Mouse (Mus musculus) heart, embryonic 11.5 days (tissue): Measurements from ENCODE around the gene Man1c1. TPM values are rescaled to one million over a fixed set of nuclear protein-coding genes. Genes with fewer than 3 reads are reported as not detected.

Experiments used
- ATAC-seq: fragments of 200-750 bp; cut with Nextera tagmentation; replicated peaks from 2 replicates; pipeline ENCODE4 v1.8.0; 2017; ENCODE audit warnings: moderate library complexity; ENCODE audit not compliant: insufficient number of reproducible peaks, low FRiP score, low TSS enrichment
- H3K27ac ChIP-seq: fragments of 300-500 bp; sonication (generic); 2 replicates; pipeline ENCODE4 v1.5.1; 2014; ENCODE audit warnings: mild to moderate bottlenecking, low read depth, low read length
- H3K27me3 ChIP-seq: fragments of 300-500 bp; sonication (generic); 2 replicates; pipeline ENCODE4 v1.6.1; 2014; ENCODE audit warnings: mild to moderate bottlenecking, low read length, mixed read lengths; ENCODE audit not compliant: control insufficient read depth, insufficient read depth
- H3K36me3 ChIP-seq: fragments of 300-500 bp; sonication (generic); 2 replicates; pipeline ENCODE4 v1.6.1; 2014; ENCODE audit warnings: mild to moderate bottlenecking, low read length, moderate library complexity, mixed read lengths; ENCODE audit not compliant: control insufficient read depth, insufficient read depth
- H3K4me1 ChIP-seq: fragments of 300-500 bp; sonication (generic); 2 replicates; pipeline ENCODE4 v1.6.1; 2014; ENCODE audit warnings: low read length; ENCODE audit not compliant: control insufficient read depth, insufficient read depth
- H3K4me2 ChIP-seq: fragments of 300-500 bp; sonication (generic); 2 replicates; pipeline ENCODE4 v1.6.1; 2014; ENCODE audit warnings: mild to moderate bottlenecking, moderate library complexity
- H3K4me3 ChIP-seq: fragments of 300-500 bp; sonication (generic); 2 replicates; pipeline ENCODE4 v1.5.1; 2014; ENCODE audit warnings: low read depth, low read length
- H3K9ac ChIP-seq: fragments of 300-500 bp; sonication (generic); 2 replicates; pipeline ENCODE4 v1.6.1; 2014; ENCODE audit warnings: mild to moderate bottlenecking, low read depth, low read length, moderate library complexity
- H3K9me3 ChIP-seq: fragments of 300-500 bp; sonication (generic); replicated peaks from 2 replicates; pipeline ENCODE4 v1.6.1; 2016; ENCODE audit warnings: low read length; ENCODE audit not compliant: control insufficient read depth
- WGBS: fragments of 180-500 bp; shearing (Covaris S2); extraction: QIAGEN DNeasy Blood & Tissue Kit; methylation state at CpG from one replicate; pipeline ENCODE4 v1.1.7; 2014; ENCODE audit not compliant: insufficient replicate concordance; 5-methylcytosine and 5-hydroxymethylcytosine counted together
- polyA plus RNA-seq: library from polyadenylated mRNA; unstranded; fragments of >200 nt; fragmentation: Nextera tagmentation; extraction: Ambion mirVana; gene quantifications from 2 replicates; pipeline ENCODE4 v1.2.1, GENCODE M21; 2014

Gene Man1c1
- polyA plus RNA-seq, 1 experiment from 2014 or later = 8.6 TPM

- no peak overlapping the region for H3K4me2 ChIP-seq
- no peak overlapping the region for H3K9ac ChIP-seq
- H3K4me3 ChIP-seq = no peak overlapping the region
- 0 out of 2 replicates have a peak overlapping the region, but pooled peaks have one; percentile 12 for H3K27ac ChIP-seq
- no peak for ATAC-seq
- H3K36me3 ChIP-seq = no peaks in the 10 kb centered on the region
- H3K4me1 ChIP-seq = peaks cover 28% of the 10 kb centered on the region
- WGBS = 62% methylated on average over 10 of the region's 10 CpGs
- no peaks in the 10 kb centered on the region for H3K27me3 ChIP-seq
- H3K9me3 ChIP-seq = no peaks in the 10 kb centered on the region
Measured at GRCm38 (mm10) chr4:134596816-134597692, 107.0 kb downstream of the Man1c1 start.

- H3K27me3 ChIP-seq = no peaks in the 10 kb centered on the region
- no peak overlapping the region for H3K27ac ChIP-seq
- 84% methylated on average over 10 of the region's 10 CpGs for WGBS
- no peaks in the 10 kb centered on the region for H3K36me3 ChIP-seq
- peaks cover 13% of the 10 kb centered on the region for H3K4me1 ChIP-seq
- no peak overlapping the region for H3K9ac ChIP-seq
- H3K9me3 ChIP-seq = no peaks in the 10 kb centered on the region
- no peak overlapping the region for H3K4me3 ChIP-seq
- no peak for ATAC-seq
- H3K4me2 ChIP-seq = no peak overlapping the region
Measured at GRCm38 (mm10) chr4:134594731-134595439, 109.2 kb downstream of the Man1c1 start.

GRCm38 (mm10) chr4:134592442-134592841, 111.6 kb downstream of the Man1c1 start:
- Histone ChIP-seq H3K9me3 (no peaks in the 10 kb centered on the region), H3K36me3 (0 out of 2 replicates have a peak, but pooled peaks cover 3% of the 10 kb centered on the region), H3K4me2 (no peak overlapping the region), H3K9ac (no peak overlapping the region), H3K27ac (no peak overlapping the region), H3K4me1 (peaks cover 15% of the 10 kb centered on the region), H3K4me3 (no peak overlapping the region), H3K27me3 (no peaks in the 10 kb centered on the region)
- ATAC-seq = no peak
- 65% methylated on average over 4 of the region's 4 CpGs for WGBS

- Histone ChIP-seq H3K4me2 (no peak overlapping the region), H3K9ac (no peak overlapping the region), H3K4me3 (no peak overlapping the region), H3K27me3 (no peaks in the 10 kb centered on the region), H3K9me3 (no peaks in the 10 kb centered on the region), H3K36me3 (0 out of 2 replicates have a peak, but pooled peaks cover 3% of the 10 kb centered on the region), H3K4me1 (peaks cover 7% of the 10 kb centered on the region), H3K27ac (no peak overlapping the region)
- no peak for ATAC-seq
- WGBS = 78% methylated on average over 11 of the region's 11 CpGs
Measured at GRCm38 (mm10) chr4:134591506-134592061, 112.5 kb downstream of the Man1c1 start.

- Histone ChIP-seq H3K27ac (no peak overlapping the region), H3K4me3 (no peak overlapping the region), H3K4me2 (no peak overlapping the region), H3K36me3 (0 out of 2 replicates have a peak, but pooled peaks cover 3% of the 10 kb centered on the region), H3K27me3 (no peaks in the 10 kb centered on the region), H3K9ac (no peak overlapping the region), H3K4me1 (peaks cover 5% of the 10 kb centered on the region), H3K9me3 (no peaks in the 10 kb centered on the region)
- WGBS = 75% methylated on average over 10 of the region's 10 CpGs
- ATAC-seq = no peak
Measured at GRCm38 (mm10) chr4:134590227-134590926, 113.7 kb downstream of the Man1c1 start.

- no peak overlapping the region for H3K27ac ChIP-seq
- H3K36me3 ChIP-seq = 0 out of 2 replicates have a peak, but pooled peaks cover 3% of the 10 kb centered on the region
- H3K9me3 ChIP-seq = no peaks in the 10 kb centered on the region
- H3K27me3 ChIP-seq = no peaks in the 10 kb centered on the region
- no peak for ATAC-seq
- H3K4me3 ChIP-seq = no peak overlapping the region
- no peak overlapping the region for H3K9ac ChIP-seq
- no peak overlapping the region for H3K4me2 ChIP-seq
- H3K4me1 ChIP-seq = peaks cover 5% of the 10 kb centered on the region
- 78% methylated on average over 9 of the region's 9 CpGs for WGBS
Measured at GRCm38 (mm10) chr4:134589786-134590185, 114.3 kb downstream of the Man1c1 start.

GRCm38 (mm10) chr4:134588951-134589350, 115.1 kb downstream of the Man1c1 start:
- H3K4me3 ChIP-seq = no peak overlapping the region
- 0 out of 2 replicates have a peak, but pooled peaks cover 3% of the 10 kb centered on the region for H3K36me3 ChIP-seq
- H3K9me3 ChIP-seq = no peaks in the 10 kb centered on the region
- no peak overlapping the region for H3K4me2 ChIP-seq
- 88% methylated on average over 5 of the region's 5 CpGs for WGBS
- H3K27ac ChIP-seq = no peak overlapping the region
- H3K27me3 ChIP-seq = no peaks in the 10 kb centered on the region
- H3K9ac ChIP-seq = no peak overlapping the region
- H3K4me1 ChIP-seq = peaks cover 5% of the 10 kb centered on the region
- ATAC-seq = no peak

GRCm38 (mm10) chr4:134588287-134588686, 115.8 kb downstream of the Man1c1 start:
- no peak for ATAC-seq
- Histone ChIP-seq H3K36me3 (0 out of 2 replicates have a peak, but pooled peaks cover 3% of the 10 kb centered on the region), H3K4me1 (peaks cover 5% of the 10 kb centered on the region)

More at GRCm38 (mm10) chr4:134588287-134588686, 115.8 kb downstream of the Man1c1 start:
- WGBS = 83% methylated on average over 9 of the region's 9 CpGs
- no peaks in the 10 kb centered on the region for H3K27me3 ChIP-seq
- no peak overlapping the region for H3K4me2 ChIP-seq
- H3K9ac ChIP-seq = no peak overlapping the region
- H3K27ac ChIP-seq = no peak overlapping the region
- H3K4me3 ChIP-seq = no peak overlapping the region
- no peaks in the 10 kb centered on the region for H3K9me3 ChIP-seq
